Mouse (Mus musculus): ENCODE measurements around the gene Gm10662. TPM values are rescaled to one million over a fixed set of nuclear protein-coding genes. Genes with fewer than 3 reads are reported as not detected.
"Not testable (repeated sequence)": the region's sequence is repeated elsewhere in the genome, so short reads cannot be mapped to it uniquely, and the experiment has no call there.

Gm10662 gene
- polyA plus RNA-seq (2015; fragmentation: Nextera tagmentation; extraction: Ambion mirVana), result not detected in 2 replicates

- H3K9me3 ChIP-seq; H3K9ac ChIP-seq; H3K4me2 ChIP-seq; ATAC-seq (replicated peaks); H3K27me3 ChIP-seq (replicated peaks); H3K4me3 ChIP-seq; H3K27ac ChIP-seq; H3K36me3 ChIP-seq (replicated peaks); H3K4me1 ChIP-seq: not testable (repeated sequence)
- WGBS, result no CpG with 5 or more reads among the region's 1 CpGs
Measured at GRCm38 (mm10) chr7:23144380-23144779, at the start of gene Gm10662. Gm10662 (minus strand) TSS chr7:23144480.

GRCm38 (mm10) chr7:23163505-23163904, 19.2 kb upstream of the Gm10662 start:
- H3K36me3 ChIP-seq (replicated peaks); H3K4me1 ChIP-seq; H3K27ac ChIP-seq; H3K9me3 ChIP-seq; ATAC-seq (replicated peaks); H3K4me3 ChIP-seq; H3K27me3 ChIP-seq (replicated peaks); H3K9ac ChIP-seq; H3K4me2 ChIP-seq: not testable (repeated sequence)
- 91% methylated on average over 10 of the region's 10 CpGs for WGBS

Other genes starting within 250 kb of the Gm10662 start
- not detected in 2 replicates for gene Gm4214, start 159.8 kb downstream of the Gm10662 start, polyA plus RNA-seq (2015; fragmentation: Nextera tagmentation; extraction: Ambion mirVana)
- not detected in 2 replicates for gene Gm4216, start 124.6 kb downstream of the Gm10662 start, polyA plus RNA-seq (2015; fragmentation: Nextera tagmentation; extraction: Ambion mirVana)
- not detected in 2 replicates for gene Vmn1r163, start 88.9 kb downstream of the Gm10662 start, polyA plus RNA-seq (2015; fragmentation: Nextera tagmentation; extraction: Ambion mirVana)
- not detected in 2 replicates for gene Gm8720, start 77.0 kb downstream of the Gm10662 start, polyA plus RNA-seq (2015; fragmentation: Nextera tagmentation; extraction: Ambion mirVana)
- gene Vmn1r165, start 72.9 kb upstream of the Gm10662 start, polyA plus RNA-seq (2015; fragmentation: Nextera tagmentation; extraction: Ambion mirVana), result not detected in 2 replicates
- gene Vmn1r166, start 107.2 kb upstream of the Gm10662 start, polyA plus RNA-seq (2015; fragmentation: Nextera tagmentation; extraction: Ambion mirVana), result not detected in 2 replicates
- gene Gm6902, start 134.4 kb upstream of the Gm10662 start, polyA plus RNA-seq (2015; fragmentation: Nextera tagmentation; extraction: Ambion mirVana), result not detected in 2 replicates
- not detected in 2 replicates for gene Nlrp4e, start 156.7 kb upstream of the Gm10662 start, polyA plus RNA-seq (2015; fragmentation: Nextera tagmentation; extraction: Ambion mirVana)
- not detected in 2 replicates for gene Nlrp5, start 241.4 kb upstream of the Gm10662 start, polyA plus RNA-seq (2015; fragmentation: Nextera tagmentation; extraction: Ambion mirVana)

All from midbrain, embryonic 15.5 days (tissue).